In genomic region chr6:56901336-56901735, GRCm38 (mm10) we compare ENCODE assay signal across 8 mouse cellular contexts. TPM values are rescaled to one million over a fixed set of nuclear protein-coding genes. Genes with fewer than 3 reads are reported as not detected.
A peak's percentile ranks its signal among the peaks of the same experiment; 100 is the strongest.
DNase-seq lines count a peak whose midpoint lies in the region; ATAC-seq and TF ChIP-seq lines count a peak whose summit lies in the region.

No protein-coding gene starts in this region.

- H3K27me3 ChIP-seq in heart, embryonic 10.5 days (ENCODE audit: insufficient read depth, poor library complexity, severe bottlenecking), result no peaks in the 10 kb centered on the region
- H3K27me3 ChIP-seq in midbrain, embryonic 11.5 days (ENCODE audit: control insufficient read depth, insufficient read depth, low read length), result no peaks in the 10 kb centered on the region
- no peaks in the 10 kb centered on the region for H3K27me3 ChIP-seq in midbrain, postnatal 0 days (ENCODE audit: insufficient read depth, low read length)
- H3K27me3 ChIP-seq in liver, embryonic 12.5 days (replicated peaks), result no peaks in the 10 kb centered on the region
- H3K27me3 ChIP-seq in stomach, postnatal 0 days (ENCODE audit: control insufficient read depth, insufficient read depth, low read length), result no peaks in the 10 kb centered on the region
- no peaks in the 10 kb centered on the region for H3K27me3 ChIP-seq in midbrain, embryonic 15.5 days (replicated peaks)

- no peaks in the 10 kb centered on the region for H3K36me3 ChIP-seq in heart, embryonic 10.5 days
- no peaks in the 10 kb centered on the region for H3K36me3 ChIP-seq in midbrain, embryonic 11.5 days (ENCODE audit: control insufficient read depth, insufficient read depth, low read length)
- H3K36me3 ChIP-seq in midbrain, postnatal 0 days (ENCODE audit: insufficient read depth, low read length), result no peaks in the 10 kb centered on the region
- H3K36me3 ChIP-seq in liver, embryonic 12.5 days, result peaks cover 29% of the 10 kb centered on the region
- H3K36me3 ChIP-seq in stomach, postnatal 0 days (ENCODE audit: control insufficient read depth, insufficient read depth, low read length), result no peaks in the 10 kb centered on the region
- H3K36me3 ChIP-seq in midbrain, embryonic 15.5 days (replicated peaks), result no peaks in the 10 kb centered on the region

- WGBS in heart, embryonic 10.5 days, result 72% methylated on average over 3 of the region's 3 CpGs
- 75% methylated on average over 3 of the region's 3 CpGs for WGBS in midbrain, embryonic 11.5 days
- 76% methylated on average over 3 of the region's 3 CpGs for WGBS in midbrain, postnatal 0 days
- WGBS in liver, embryonic 12.5 days (ENCODE audit: insufficient replicate concordance), result 51% methylated on average over 3 of the region's 3 CpGs
- 28% methylated on average over 3 of the region's 3 CpGs for WGBS in stomach, postnatal 0 days
- 70% methylated on average over 3 of the region's 3 CpGs for WGBS in midbrain, embryonic 15.5 days

- TF ChIP-seq CTCF in midbrain, postnatal 0 days (IDR thresholded peaks at IDR 0.05), result no peak
- no peak for TF ChIP-seq CTCF in stomach, postnatal 0 days (IDR thresholded peaks at IDR 0.05; ENCODE audit: low read depth)

- peak overlapping the region; percentile 48 for H3K4me3 ChIP-seq in heart, embryonic 10.5 days
- H3K4me3 ChIP-seq in midbrain, embryonic 11.5 days (ENCODE audit: low read depth, low read length), result no peak overlapping the region
- H3K4me3 ChIP-seq in midbrain, postnatal 0 days (ENCODE audit: low read depth, low read length), result no peak overlapping the region
- H3K4me3 ChIP-seq in liver, embryonic 12.5 days, result peak overlapping the region; percentile 53
- H3K4me3 ChIP-seq in stomach, postnatal 0 days (ENCODE audit: low read depth, low read length), result peak overlapping the region; percentile 26
- no peak overlapping the region for H3K4me3 ChIP-seq in midbrain, embryonic 15.5 days

- no peak for ATAC-seq in midbrain, embryonic 11.5 days (ENCODE audit: low FRiP score)
- no peak for ATAC-seq in midbrain, postnatal 0 days (ENCODE audit: low FRiP score)
- no peak for ATAC-seq in liver, embryonic 12.5 days
- ATAC-seq in stomach, postnatal 0 days (ENCODE audit: low FRiP score, low TSS enrichment), result peak; percentile 76
- no peak for ATAC-seq in megakaryocyte-erythroid progenitor cell, adult 5-6 weeks (replicated peaks; ENCODE audit: low FRiP score, low TSS enrichment, poor library complexity, severe bottlenecking)
- ATAC-seq in midbrain, embryonic 15.5 days (replicated peaks), result no peak

- no peak for TF ChIP-seq EP300 in stomach, postnatal 0 days (optimal IDR thresholded peaks at IDR 0.05)

- DNase-seq in heart, embryonic 10.5 days (ENCODE audit: low spot score), result no peak
- DNase-seq in heart, adult 18-20 months, result no peak
- DNase-seq in midbrain, embryonic 11.5 days (ENCODE audit: low spot score, missing footprints), result peak; percentile 61
- DNase-seq in midbrain, postnatal 0 days (ENCODE audit: low spot score), result no peak
- DNase-seq in stomach, postnatal 0 days (ENCODE audit: low spot score), result no peak

- H3K27ac ChIP-seq in heart, embryonic 10.5 days, result peak overlapping the region; percentile 47; the same call in 1 of the 2 replicates
- no peak overlapping the region for H3K27ac ChIP-seq in midbrain, embryonic 11.5 days (ENCODE audit: low read depth, low read length)
- H3K27ac ChIP-seq in midbrain, postnatal 0 days (ENCODE audit: low read depth, low read length), result no peak overlapping the region
- H3K27ac ChIP-seq in liver, embryonic 12.5 days, result peak overlapping the region; percentile 98
- no peak overlapping the region; the same call in 1 of the 2 replicates for H3K27ac ChIP-seq in stomach, postnatal 0 days (replicated peaks)
- H3K27ac ChIP-seq in midbrain, embryonic 15.5 days, result no peak overlapping the region

- H3K4me1 ChIP-seq in heart, embryonic 10.5 days, result peaks cover 38% of the 10 kb centered on the region
- peaks cover 5% of the 10 kb centered on the region for H3K4me1 ChIP-seq in midbrain, embryonic 11.5 days (ENCODE audit: control insufficient read depth, insufficient read depth, low read length)
- peaks cover 3% of the 10 kb centered on the region; the same call in 1 of the 2 replicates for H3K4me1 ChIP-seq in midbrain, postnatal 0 days (ENCODE audit: insufficient read depth, low read length)
- H3K4me1 ChIP-seq in liver, embryonic 12.5 days, result peaks cover 92% of the 10 kb centered on the region
- H3K4me1 ChIP-seq in stomach, postnatal 0 days (replicated peaks; ENCODE audit: control insufficient read depth, insufficient read depth), result no peaks in the 10 kb centered on the region; the same call in 1 of the 2 replicates
- peaks cover 22% of the 10 kb centered on the region for H3K4me1 ChIP-seq in midbrain, embryonic 15.5 days

- H3K9ac ChIP-seq in midbrain, embryonic 11.5 days (ENCODE audit: low read length), result no peak overlapping the region
- H3K9ac ChIP-seq in midbrain, postnatal 0 days (replicated peaks; ENCODE audit: low read length, poor library complexity, severe bottlenecking), result no peak overlapping the region
- H3K9ac ChIP-seq in liver, embryonic 12.5 days, result peak overlapping the region; percentile 76
- H3K9ac ChIP-seq in stomach, postnatal 0 days (ENCODE audit: low read length), result no peak overlapping the region
- no peak overlapping the region for H3K9ac ChIP-seq in midbrain, embryonic 15.5 days

- H3K4me2 ChIP-seq in midbrain, embryonic 11.5 days, result no peak overlapping the region
- H3K4me2 ChIP-seq in midbrain, postnatal 0 days (ENCODE audit: low read depth, low read length, poor library complexity, severe bottlenecking), result no peak overlapping the region
- peak overlapping the region; percentile 82 for H3K4me2 ChIP-seq in liver, embryonic 12.5 days
- H3K4me2 ChIP-seq in stomach, postnatal 0 days (replicated peaks; ENCODE audit: low read depth), result peak overlapping the region; percentile 32
- H3K4me2 ChIP-seq in midbrain, embryonic 15.5 days, result no peak overlapping the region

- no peaks in the 10 kb centered on the region for H3K9me3 ChIP-seq in heart, embryonic 10.5 days
- no peaks in the 10 kb centered on the region for H3K9me3 ChIP-seq in midbrain, embryonic 11.5 days (ENCODE audit: control insufficient read depth, low read length)
- no peaks in the 10 kb centered on the region for H3K9me3 ChIP-seq in midbrain, postnatal 0 days (ENCODE audit: low read length)
- H3K9me3 ChIP-seq in liver, embryonic 12.5 days (replicated peaks), result no peaks in the 10 kb centered on the region
- no peaks in the 10 kb centered on the region for H3K9me3 ChIP-seq in stomach, postnatal 0 days (ENCODE audit: control insufficient read depth, low read length)
- H3K9me3 ChIP-seq in midbrain, embryonic 15.5 days, result no peaks in the 10 kb centered on the region

RNA-seq across cellular contexts. Expression of gene Nt5c3, which starts 22.4 kb away (rescaled TPM):
- polyA plus RNA-seq in heart, embryonic 10.5 days (2016; fragmentation: Nextera tagmentation; extraction: Ambion mirVana), result 74.1 and 75.4 TPM in 2 replicates
- total RNA-seq in heart, adult 18-20 months (2021), result 10 to 100 TPM; 77.4 to 91.0 TPM
- polyA plus RNA-seq in midbrain, embryonic 11.5 days (2014; fragmentation: Nextera tagmentation; extraction: Ambion mirVana), result 91.1 and 103 TPM in 2 replicates
- total RNA-seq in midbrain, postnatal 0 days (2014; rRNA removed), result 83.2 and 98.4 TPM in 2 replicates
- 181 and 182 TPM in 2 replicates for polyA plus RNA-seq in midbrain, postnatal 0 days (2015; fragmentation: Nextera tagmentation; extraction: Ambion mirVana)
- polyA plus RNA-seq in liver, embryonic 12.5 days (2016; fragmentation: Nextera tagmentation; extraction: Ambion mirVana), result 216 and 218 TPM in 2 replicates
- polyA plus RNA-seq in stomach, postnatal 0 days (2015; fragmentation: Nextera tagmentation; extraction: Ambion mirVana), result 123 and 124 TPM in 2 replicates
- total RNA-seq in megakaryocyte-erythroid progenitor cell, adult 5-6 weeks (2014; fragmentation: Nextera tagmentation), result 86.6 and 123 TPM in 2 replicates
- total RNA-seq in megakaryocyte-erythroid progenitor cell, adult 5-6 weeks (2017), result 83.5 and 116 TPM in 2 replicates
- polyA plus RNA-seq in midbrain, embryonic 15.5 days (2015; fragmentation: Nextera tagmentation; extraction: Ambion mirVana), result 163 and 169 TPM in 2 replicates

RNA-seq across cellular contexts. Expression of gene Vmn1r4, which starts 22.5 kb away (rescaled TPM):
- 0.13 and 0.16 TPM in 2 replicates for polyA plus RNA-seq in heart, embryonic 10.5 days (2016; fragmentation: Nextera tagmentation; extraction: Ambion mirVana)
- total RNA-seq in heart, adult 18-20 months (2021), result under 1 TPM in 1 of 2 experiments, not detected in 1; 0.18 TPM
- 0.51 and 0.61 TPM in 2 replicates for polyA plus RNA-seq in midbrain, embryonic 11.5 days (2014; fragmentation: Nextera tagmentation; extraction: Ambion mirVana)
- total RNA-seq in midbrain, postnatal 0 days (2014; rRNA removed), result 0.33 and 1.7 TPM in 2 replicates
- 0.46 and 0.88 TPM in 2 replicates for polyA plus RNA-seq in midbrain, postnatal 0 days (2015; fragmentation: Nextera tagmentation; extraction: Ambion mirVana)
- polyA plus RNA-seq in liver, embryonic 12.5 days (2016; fragmentation: Nextera tagmentation; extraction: Ambion mirVana), result 0.13 and 0.29 TPM in 2 replicates
- 0.12 and 0.29 TPM in 2 replicates for polyA plus RNA-seq in stomach, postnatal 0 days (2015; fragmentation: Nextera tagmentation; extraction: Ambion mirVana)
- total RNA-seq in megakaryocyte-erythroid progenitor cell, adult 5-6 weeks (2014; fragmentation: Nextera tagmentation), result not detected in 2 replicates
- 0.42 TPM in 1 of 2 replicates, not detected in the other for total RNA-seq in megakaryocyte-erythroid progenitor cell, adult 5-6 weeks (2017)
- 0.50 and 0.61 TPM in 2 replicates for polyA plus RNA-seq in midbrain, embryonic 15.5 days (2015; fragmentation: Nextera tagmentation; extraction: Ambion mirVana)

Comparison
In these comparisons a context has a peak if more than half of its experiments do, and no peak if none do; other contexts are left out.
1. H3K27ac ChIP-seq: peak in heart, embryonic 10.5 days (single experiment) and liver, embryonic 12.5 days (single experiment); none in midbrain, embryonic 11.5 days (single experiment), midbrain, postnatal 0 days (single experiment), stomach, postnatal 0 days (single experiment) and midbrain, embryonic 15.5 days (single experiment).
2. H3K4me3 ChIP-seq: peak in heart, embryonic 10.5 days (single experiment), liver, embryonic 12.5 days (single experiment) and stomach, postnatal 0 days (single experiment); none in midbrain, embryonic 11.5 days (single experiment), midbrain, postnatal 0 days (single experiment) and midbrain, embryonic 15.5 days (single experiment).
3. H3K4me2 ChIP-seq: peak in liver, embryonic 12.5 days (single experiment) and stomach, postnatal 0 days (single experiment); none in midbrain, embryonic 11.5 days (single experiment), midbrain, postnatal 0 days (single experiment) and midbrain, embryonic 15.5 days (single experiment).